Mouse (Mus musculus) heart, postnatal 0 days (tissue): ENCODE results near the gene Disp1.

Experiments used
- CTCF ChIP-seq: IDR thresholded peaks from 2 replicates; pipeline ENCODE4 v1.5.1; 2016; ENCODE audit warnings: antibody characterized with exemption, control low read depth, low read depth
- EP300 ChIP-seq: IDR thresholded peaks from 2 replicates; pipeline ENCODE4 v1.6.1; 2016; ENCODE audit warnings: antibody characterized with exemption, low read depth

DNA sequence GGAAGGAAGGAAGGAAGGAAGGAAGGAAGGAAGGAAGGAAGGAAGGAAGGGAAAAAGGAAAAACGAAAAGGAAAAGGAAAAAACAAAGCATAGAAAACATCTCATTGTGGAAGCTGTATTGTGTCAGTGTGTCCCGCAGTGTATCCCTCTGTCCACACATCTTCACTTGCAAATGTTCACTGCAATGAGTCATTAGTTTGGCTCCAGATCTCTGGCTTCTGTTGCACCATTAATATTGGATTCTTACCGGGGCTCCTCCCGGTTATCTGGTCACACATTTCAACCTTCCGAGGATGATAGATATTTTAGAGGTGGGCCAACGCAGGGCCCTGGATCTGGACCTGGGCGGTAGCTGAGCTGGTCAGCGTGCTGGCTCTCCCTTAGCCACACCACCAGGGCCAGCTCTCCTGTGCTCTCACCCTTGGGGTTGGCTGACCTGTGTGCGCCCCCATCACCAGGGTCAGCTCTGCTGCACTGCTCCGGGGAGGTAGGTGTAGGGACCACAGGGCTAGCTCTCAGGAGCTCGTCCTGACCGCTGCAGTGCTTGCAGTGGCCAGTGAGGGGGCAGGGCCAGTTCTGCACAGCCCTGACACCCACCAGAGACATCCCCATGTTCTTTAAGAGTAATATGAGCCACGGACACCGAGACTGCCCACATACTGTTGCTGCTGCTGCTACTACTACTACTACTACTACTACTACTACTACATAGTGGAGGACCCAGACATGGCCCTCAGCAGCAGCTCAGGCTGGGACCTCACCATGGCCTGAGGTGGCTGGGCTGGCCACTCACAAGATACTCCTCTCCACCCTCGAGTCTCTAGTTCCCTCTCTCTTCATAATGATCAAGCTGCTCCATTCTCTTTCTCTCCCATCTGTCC, 104.1 kb downstream of the Disp1 start:
- no peak for TF ChIP-seq EP300
- TF ChIP-seq CTCF, result no peak
